Mouse (Mus musculus): ENCODE data around the gene Gzmm. TPM values are rescaled to one million over a fixed set of nuclear protein-coding genes. Genes with fewer than 3 reads are reported as not detected.

The Gzmm gene
- total RNA-seq, 2 experiments from 2014 or later: not detected

DNA sequence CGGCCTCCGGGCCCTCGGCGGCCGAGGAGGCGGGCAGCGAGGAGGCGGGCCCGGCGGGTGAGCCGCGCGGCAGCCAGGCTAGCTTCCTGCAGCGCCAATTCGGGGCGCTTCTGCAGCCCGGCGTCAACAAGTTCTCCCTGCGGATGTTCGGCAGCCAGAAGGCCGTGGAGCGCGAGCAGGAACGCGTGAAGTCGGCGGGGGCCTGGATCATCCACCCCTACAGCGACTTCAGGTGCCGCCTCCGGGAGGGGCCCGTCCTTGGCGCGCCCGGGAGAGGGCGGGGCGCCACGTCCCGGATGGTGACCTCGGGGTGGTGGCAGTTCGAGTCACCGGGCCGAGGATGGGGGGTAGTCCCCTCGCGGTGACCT is 28.2 kb downstream of the Gzmm start:
- no peak for ATAC-seq (replicated peaks; ENCODE audit: low FRiP score, poor library complexity, severe bottlenecking)

DNA sequence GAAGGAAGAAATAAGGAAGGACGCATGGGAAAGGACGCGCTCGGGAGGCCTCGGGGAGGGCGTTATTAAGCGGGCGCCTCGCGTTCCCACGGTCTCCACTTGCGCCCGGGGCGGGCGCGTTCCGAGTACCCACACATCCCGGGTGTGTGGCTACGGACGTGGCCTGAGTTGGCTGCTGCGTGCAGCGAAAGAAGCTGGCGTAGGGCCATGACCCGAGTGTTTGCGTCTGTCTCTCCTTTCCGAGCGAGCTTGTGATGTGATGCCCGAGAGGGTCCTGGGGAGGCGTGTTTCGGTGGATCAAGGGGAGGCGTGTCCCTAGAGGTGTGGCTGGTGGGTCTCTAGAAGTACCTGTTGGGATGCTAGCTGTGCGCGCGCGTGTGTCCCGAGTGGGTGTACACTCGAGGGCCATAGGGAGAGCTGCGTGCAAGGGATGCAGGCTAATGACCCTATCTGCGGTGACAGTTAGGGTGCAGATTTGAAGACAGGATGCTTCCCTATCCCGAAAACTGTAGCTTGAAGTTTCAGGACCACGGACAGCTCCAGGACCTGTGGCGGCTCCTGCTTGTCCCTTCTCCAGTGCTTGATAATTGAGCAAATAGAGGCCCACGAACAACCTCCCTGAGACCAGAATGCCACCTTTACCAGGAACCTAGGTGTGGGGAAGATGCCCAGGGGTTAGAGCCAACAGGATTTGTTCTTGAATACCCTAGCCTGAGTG is 29.0 kb downstream of the Gzmm start:
- 0 out of 2 replicates have a peak, but pooled peaks have one; percentile 31 for ATAC-seq (replicated peaks; ENCODE audit: low FRiP score, poor library complexity, severe bottlenecking)

DNA sequence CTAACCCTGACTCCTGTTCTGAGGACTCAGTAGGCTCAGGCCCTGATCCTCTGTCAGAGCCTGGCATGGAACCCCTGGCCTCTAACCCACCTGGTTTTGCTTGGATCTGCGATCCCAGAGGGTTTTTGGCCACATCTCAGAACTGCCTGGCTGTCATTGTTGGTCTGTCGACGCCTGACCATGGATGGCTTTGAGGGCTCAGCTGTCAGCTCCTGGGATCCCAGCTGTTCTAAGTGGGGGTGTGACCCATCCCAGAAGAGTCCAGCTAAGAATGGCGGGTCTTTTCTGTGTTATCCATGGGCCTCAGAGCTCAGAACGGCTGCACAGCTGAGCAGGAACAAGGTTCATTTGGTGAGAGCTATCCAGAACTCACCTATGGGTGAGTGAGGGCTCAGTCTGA is 32.3 kb downstream of the Gzmm start:
- no peak for ATAC-seq (replicated peaks; ENCODE audit: low FRiP score, poor library complexity, severe bottlenecking)

DNA sequence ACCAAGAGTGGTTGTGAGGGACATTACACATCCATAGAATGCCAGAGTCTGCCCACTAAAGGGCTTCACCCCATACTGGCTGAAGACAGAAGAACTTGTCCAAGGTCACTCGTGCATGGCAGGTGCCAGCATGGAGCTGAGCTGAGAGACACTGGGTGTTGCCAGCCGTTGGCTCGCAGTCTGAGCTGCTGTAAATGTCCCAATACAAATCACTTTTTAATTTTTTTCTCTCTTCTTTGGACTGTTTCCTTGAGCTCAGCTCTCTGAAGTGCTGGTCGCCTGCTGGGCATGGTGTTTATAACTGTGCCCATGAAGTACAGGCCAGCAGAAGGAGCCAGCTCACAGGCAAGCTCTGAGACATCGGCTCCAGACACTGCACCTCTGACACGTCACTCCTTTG is 34.2 kb downstream of the Gzmm start:
- no peak for ATAC-seq (replicated peaks; ENCODE audit: low FRiP score, poor library complexity, severe bottlenecking)

DNA sequence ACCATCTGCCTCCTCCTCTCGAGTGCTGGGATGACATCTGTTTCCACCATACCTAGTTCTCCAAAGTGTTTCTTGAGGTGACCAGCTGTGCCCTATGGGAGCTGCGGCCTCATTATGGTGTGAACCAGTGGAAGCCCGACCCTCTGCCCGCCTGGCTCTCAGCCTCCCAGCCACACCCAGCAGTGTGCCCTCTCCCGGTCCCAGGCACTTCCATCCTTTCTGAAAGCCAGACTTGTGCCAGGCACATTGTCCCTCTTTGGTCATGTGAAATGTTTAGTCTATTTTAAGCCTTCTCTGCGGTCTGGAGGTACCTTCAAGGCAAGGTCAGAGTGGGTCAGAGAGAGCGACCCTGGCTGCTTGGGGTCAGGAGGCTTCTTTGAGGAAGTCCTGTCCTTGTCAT is 34.9 kb downstream of the Gzmm start:
- ATAC-seq (replicated peaks; ENCODE audit: low FRiP score, poor library complexity, severe bottlenecking): no peak

DNA sequence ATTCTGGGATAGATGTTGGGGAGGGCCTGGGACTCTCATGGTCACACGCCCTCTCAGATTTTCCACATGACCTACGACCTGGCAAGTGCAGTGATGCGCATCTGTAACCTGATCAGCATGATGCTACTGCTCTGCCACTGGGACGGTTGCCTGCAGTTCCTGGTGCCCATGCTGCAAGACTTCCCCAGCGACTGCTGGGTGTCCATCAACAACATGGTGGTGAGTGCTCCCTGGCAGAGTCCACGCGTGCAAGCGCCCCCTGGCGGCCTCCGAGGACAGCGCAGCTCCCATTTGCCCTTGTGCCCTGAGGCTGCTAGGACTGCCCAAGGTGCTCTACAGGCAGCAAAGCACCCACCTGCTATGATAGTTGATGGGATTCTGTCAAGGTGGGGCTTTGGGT is 37.3 kb downstream of the Gzmm start:
- peak; percentile 82 for ATAC-seq (replicated peaks; ENCODE audit: low FRiP score, poor library complexity, severe bottlenecking)

DNA sequence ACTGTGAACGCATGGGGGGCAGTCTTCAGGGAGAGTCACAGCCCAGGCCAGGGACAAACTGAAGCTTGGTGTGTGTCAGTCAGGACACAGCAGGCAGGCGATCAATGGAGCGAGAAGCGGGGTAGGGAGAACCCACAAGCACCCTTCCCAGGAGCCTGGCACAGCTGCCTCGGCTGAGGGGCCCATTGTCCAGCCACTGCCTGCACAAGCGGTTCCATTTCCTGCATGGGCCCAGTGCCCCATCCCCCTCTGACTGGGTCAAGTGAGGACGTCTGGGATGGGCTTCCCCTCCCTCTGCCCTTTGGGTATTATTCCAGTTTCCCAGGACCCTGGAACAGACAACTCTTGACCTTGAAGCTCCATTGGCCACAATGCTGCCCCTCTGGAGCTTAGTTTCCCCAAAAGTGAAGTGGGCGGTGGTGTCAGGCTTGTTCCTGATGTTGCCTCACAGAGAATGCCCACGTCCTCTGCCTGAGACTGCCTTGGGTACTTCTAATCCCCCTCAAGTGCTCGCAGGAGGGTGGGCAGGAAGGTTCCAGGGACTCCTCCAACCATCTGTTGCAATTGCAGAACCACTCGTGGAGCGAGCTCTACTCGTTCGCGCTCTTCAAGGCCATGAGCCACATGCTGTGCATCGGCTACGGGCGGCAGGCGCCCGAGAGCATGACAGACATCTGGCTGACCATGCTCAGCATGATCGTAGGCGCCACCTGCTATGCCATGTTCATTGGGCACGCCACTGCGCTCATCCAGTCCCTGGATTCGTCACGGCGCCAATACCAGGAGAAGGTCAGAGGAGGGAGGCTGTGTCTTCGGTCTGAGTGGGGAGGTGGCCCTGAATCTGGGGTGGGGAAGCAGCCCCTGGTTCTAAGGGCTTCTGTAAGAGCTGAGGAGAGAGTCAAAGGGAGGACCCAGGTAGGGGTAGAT is 39.8 kb downstream of the Gzmm start:
- ATAC-seq (replicated peaks; ENCODE audit: low FRiP score, poor library complexity, severe bottlenecking): no peak

DNA sequence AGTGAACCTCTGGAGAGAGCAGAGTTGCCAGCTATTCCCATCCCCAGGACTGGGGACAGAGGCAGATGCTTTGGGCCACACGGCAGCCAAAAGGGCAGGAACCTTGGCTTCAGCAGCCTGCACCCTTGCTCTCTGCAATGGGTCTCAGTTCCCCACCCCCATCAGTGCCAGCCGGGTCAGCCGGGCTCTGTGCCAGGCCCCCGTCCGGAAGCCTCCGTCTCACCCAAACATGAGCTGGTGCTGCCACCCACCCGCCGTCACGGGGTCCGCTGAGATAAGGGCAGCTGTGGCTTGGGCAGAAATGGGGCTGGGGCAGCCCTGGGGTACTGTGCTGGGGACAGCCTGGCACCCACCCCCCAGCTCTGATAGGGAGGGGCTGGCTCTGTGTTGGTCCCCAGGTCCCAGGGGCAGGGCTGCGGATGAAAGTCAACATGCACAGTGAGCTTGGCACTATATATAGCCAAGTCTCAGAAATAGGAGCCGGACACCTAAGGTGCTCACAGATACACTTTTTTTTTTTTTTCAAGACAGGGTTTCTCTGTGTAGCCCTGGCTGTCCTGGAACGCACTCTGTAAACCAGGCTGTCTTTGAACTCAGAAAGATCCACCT is 40.6 kb downstream of the Gzmm start:
- no peak for ATAC-seq (replicated peaks; ENCODE audit: low FRiP score, poor library complexity, severe bottlenecking)

DNA sequence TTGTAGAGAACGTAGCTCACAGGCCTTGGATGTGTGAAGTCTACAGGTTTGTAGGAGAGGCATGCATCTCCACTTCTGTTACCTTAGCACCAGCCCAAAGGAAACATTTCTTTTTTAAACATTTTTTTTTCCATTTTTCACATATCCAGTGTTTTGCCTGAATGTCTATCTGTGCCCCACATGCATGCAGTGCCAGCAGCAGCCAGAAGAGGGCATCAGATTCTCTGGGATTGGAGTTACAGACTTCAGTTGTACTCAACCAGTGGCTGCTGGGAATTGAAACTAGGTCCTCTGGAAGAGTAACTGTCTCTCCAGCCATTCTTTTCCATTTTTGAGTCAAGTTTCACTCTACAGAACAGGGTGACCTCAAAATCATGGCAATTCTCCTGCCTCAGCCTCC is 43.7 kb downstream of the Gzmm start:
- no peak for ATAC-seq (replicated peaks; ENCODE audit: low FRiP score, poor library complexity, severe bottlenecking)

DNA sequence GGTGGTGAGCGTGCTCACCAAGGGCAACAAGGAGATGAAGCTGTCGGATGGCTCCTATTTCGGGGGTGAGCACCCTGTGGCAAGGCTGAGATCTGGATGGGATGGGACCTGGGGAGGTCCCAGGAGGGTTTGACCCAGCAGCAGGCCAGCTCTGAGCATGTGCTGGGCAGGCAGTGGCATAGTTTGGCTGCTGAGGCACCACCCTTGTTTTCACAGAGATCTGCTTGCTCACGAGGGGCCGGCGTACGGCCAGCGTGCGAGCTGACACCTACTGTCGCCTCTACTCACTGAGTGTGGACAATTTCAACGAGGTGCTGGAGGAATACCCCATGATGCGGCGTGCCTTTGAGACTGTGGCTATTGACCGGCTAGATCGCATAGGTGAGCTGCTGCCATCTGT is 45.0 kb downstream of the Gzmm start:
- no peak for ATAC-seq (replicated peaks; ENCODE audit: low FRiP score, poor library complexity, severe bottlenecking)

DNA sequence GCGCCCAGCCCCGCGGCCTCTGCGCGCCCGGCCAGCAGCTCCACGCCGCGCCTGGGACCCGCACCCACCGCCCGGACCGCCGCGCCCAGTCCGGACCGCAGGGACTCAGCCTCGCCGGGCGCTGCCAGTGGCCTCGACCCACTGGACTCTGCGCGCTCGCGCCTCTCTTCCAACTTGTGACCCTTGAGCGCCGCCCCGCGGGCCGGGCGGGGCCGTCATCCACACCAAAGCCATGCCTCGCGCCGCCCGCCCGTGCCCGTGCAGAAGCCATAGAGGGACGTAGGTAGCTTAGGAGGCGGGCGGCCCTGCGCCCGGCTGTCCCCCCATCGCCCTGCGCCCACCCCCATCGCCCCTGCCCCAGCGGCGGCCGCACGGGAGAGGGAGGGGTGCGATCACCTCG is 46.5 kb downstream of the Gzmm start:
- no peak for ATAC-seq (replicated peaks; ENCODE audit: low FRiP score, poor library complexity, severe bottlenecking)

DNA sequence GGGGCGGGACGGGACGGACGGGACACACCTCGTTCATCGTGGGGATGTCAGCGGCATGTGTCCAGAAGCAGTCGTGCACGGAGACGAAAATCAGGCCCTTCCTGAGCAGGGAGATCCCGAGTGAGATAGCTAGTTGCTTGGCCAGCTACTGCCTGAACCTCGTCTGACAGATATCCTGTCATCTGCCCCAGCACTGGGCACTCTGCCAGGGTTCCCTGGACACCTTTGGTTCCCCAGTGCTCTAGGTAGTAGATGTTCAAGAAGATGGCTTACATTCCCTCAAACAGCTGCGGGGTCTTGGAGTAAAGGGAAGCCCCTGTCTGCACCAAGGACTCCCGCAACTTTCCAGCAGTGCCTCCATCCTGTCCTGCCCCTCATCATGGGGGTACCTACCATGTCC is 47.9 kb downstream of the Gzmm start:
- ATAC-seq (replicated peaks; ENCODE audit: low FRiP score, poor library complexity, severe bottlenecking): no peak

DNA sequence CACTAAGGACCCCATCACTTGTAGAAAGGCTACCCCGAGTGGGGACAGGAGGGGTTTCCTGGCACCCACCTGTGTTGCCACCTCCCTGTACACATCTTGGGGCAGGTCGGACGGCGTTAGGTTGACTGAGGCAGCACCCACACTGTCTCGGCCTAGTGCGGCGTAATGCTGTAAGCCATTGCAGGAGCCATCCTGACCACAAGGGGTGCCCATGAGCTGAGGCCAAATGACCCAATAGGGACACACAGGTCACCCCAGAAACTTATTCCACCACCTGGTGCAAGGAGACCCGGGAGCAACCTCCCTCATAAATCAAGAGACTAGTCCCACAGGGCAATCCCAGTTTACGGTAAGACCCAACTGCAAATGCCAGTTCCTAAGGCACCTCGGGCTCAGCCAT is 49.4 kb downstream of the Gzmm start:
- peak; percentile 67; the same call in 1 of the 2 replicates for ATAC-seq (replicated peaks; ENCODE audit: low FRiP score, poor library complexity, severe bottlenecking)

DNA sequence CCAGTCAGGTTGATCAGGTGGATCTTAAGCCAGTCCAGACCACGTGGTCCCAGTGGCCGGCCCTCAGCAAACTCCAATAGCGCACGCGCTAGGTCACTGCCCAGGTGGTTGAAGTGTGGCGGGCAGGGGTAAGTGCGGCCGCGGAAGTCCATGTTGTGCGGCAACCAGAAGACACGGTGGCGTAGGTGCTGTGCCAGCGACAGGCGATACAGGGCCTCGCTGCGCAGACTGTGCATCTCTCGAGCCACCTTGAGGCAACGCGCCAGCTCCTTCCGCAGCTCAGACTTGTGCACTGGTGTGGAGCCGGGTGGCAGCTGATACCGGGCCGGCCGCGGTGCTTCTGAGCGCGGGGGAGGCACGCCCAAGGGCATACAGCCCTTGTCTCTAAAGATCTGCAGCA is 50.4 kb downstream of the Gzmm start:
- ATAC-seq (replicated peaks; ENCODE audit: low FRiP score, poor library complexity, severe bottlenecking): no peak

DNA sequence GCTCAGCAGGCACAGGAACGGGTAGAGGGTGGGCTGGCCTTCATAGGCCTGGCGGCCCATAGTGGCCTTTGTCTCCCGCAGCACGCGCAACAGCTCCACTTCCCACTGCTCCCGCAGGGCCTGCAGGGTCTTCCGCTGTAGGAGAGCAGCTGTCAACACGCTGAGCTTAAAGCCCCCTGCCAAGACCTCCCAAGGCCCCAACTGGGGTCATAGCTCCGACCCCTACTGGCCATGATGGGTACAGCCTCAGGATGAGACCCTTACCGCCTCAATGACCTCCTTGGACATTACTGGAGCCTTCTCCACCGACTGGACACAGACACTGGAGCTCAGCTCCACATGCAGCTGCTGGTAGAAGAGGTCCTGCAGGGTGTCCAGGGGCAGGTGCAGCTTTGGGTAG is 52.0 kb downstream of the Gzmm start:
- no peak for ATAC-seq (replicated peaks; ENCODE audit: low FRiP score, poor library complexity, severe bottlenecking)

DNA sequence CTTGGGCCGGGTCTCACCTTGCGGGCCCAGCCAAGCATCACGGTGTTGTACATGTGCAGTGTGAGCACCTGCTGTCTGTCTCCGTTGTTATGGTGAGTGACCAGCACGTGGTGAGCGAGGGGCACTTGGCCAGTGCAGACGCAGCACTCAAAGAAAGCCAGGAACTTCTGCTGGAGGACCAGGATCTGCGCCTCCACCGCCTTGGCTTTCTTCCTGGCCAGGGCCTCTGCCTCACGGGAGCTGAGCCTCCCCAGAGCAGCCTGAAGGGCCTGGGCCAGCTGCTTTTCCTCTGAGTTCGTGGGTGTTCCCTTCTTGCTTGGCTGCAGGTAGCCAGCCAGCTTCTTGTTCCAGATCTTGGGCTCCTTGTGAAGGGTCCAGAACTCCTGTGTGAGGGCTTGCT is 54.3 kb downstream of the Gzmm start:
- ATAC-seq (replicated peaks; ENCODE audit: low FRiP score, poor library complexity, severe bottlenecking): no peak

DNA sequence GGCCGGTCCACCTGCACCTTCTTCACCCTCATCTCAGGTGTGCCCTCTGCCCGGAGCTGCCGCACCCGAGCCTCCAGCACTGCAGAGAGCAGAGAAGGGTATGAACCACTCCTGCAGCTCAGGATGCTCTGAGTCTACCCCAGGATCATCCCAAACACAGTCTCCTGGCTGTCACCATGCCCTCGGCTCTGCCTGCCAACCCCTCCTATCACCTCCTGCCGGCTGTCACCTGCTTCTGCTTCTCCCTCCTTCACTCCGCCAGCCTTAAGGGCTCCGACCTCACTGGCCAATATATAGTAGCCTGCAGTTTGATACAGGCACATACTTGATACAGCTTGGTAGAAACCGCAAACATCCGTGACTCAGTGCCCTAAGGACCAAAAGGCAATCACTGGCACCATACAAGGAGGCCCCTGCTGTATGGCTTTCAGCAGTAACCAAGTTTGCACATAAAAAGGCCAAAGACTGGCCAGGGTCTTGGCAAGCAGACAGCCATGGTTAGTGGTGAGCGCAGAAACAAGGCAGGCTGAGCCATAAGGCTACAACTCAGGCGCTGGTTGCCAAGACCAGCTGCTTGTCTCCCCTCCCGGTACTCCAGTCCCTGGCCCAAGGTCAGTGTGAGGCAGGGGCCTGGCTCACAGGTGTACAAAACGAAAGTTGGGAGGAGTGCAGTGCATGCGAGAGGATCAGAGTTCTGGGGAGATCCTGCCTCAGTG is 55.0 kb downstream of the Gzmm start:
- ATAC-seq (replicated peaks; ENCODE audit: low FRiP score, poor library complexity, severe bottlenecking): no peak
